Mouse (Mus musculus) kidney, adult 2 months (tissue): Measurements from ENCODE around the gene Trf. TPM values are rescaled to one million over a fixed set of nuclear protein-coding genes. Genes with fewer than 3 reads are reported as not detected.

ENCODE experiments used
- DNase-seq: peaks from one replicate; pipeline ENCODE4 v3.0.0; 2021
- H3K27ac ChIP-seq: fragments of 200-500 bp; 2 replicates; pipeline ENCODE4 v1.5.1; 2012; ENCODE audit warnings: low read depth, low read length, control low read depth, inconsistent platforms; ENCODE audit not compliant: insufficient read depth
- H3K27me3 ChIP-seq: fragments of 200-500 bp; replicated peaks from 2 replicates; pipeline ENCODE4 v1.6.1; 2012; ENCODE audit warnings: mild to moderate bottlenecking, moderate library complexity, low read length, inconsistent platforms; ENCODE audit not compliant: control insufficient read depth, insufficient read depth
- H3K36me3 ChIP-seq: fragments of 200-500 bp; 2 replicates; pipeline ENCODE4 v1.6.1; 2012; ENCODE audit warnings: mild to moderate bottlenecking, moderate library complexity, low read length, inconsistent platforms; ENCODE audit not compliant: control insufficient read depth, insufficient read depth
- H3K4me1 ChIP-seq: fragments of 200-500 bp; 2 replicates; pipeline ENCODE4 v1.6.1; 2011; ENCODE audit warnings: low read length; ENCODE audit not compliant: control insufficient read depth, insufficient read depth
- H3K4me3 ChIP-seq: fragments of 200-500 bp; 2 replicates; pipeline ENCODE4 v1.5.1; 2011; ENCODE audit warnings: mild to moderate bottlenecking, low read depth, low read length, control low read depth; ENCODE audit not compliant: insufficient read depth
- CTCF ChIP-seq: fragments of 200-500 bp; conservative IDR thresholded peaks from 2 replicates; pipeline ENCODE4 v1.5.1; 2011; ENCODE audit warnings: low read depth, mild to moderate bottlenecking, control low read depth, low read length, moderate library complexity, mixed read lengths; ENCODE audit not compliant: insufficient read depth, insufficient read length
- POLR2A ChIP-seq: fragments of 200-500 bp; IDR thresholded peaks from one replicate; pipeline ENCODE4 v1.6.1; 2011; ENCODE audit warnings: low read depth, low read length, control low read depth
- WGBS: fragments of 180-500 bp; shearing (Covaris S2); methylation state at CpG from one replicate; pipeline ENCODE4 v1.1.7; 2018; 5-methylcytosine and 5-hydroxymethylcytosine counted together
- polyA plus RNA-seq: library from polyadenylated mRNA; depleted of rRNA; stranded (reverse); fragments of >200 nt; gene quantifications from 2 replicates; pipeline ENCODE4 v1.2.3, GENCODE M21; 2012

Trf gene
- polyA plus RNA-seq, 1 experiment, result 147 TPM

GRCm38 (mm10) chr9:103233006-103233395, 2.8 kb upstream of the Trf start:
- WGBS, result 76% methylated on average over 7 of the region's 7 CpGs
- H3K27me3 ChIP-seq, result no peaks in the 10 kb centered on the region
- H3K4me3 ChIP-seq, result no peak overlapping the region
- no peak for DNase-seq
- no peaks in the 10 kb centered on the region for H3K36me3 ChIP-seq
- no peak overlapping the region for H3K27ac ChIP-seq
- TF ChIP-seq CTCF, result no peak
- TF ChIP-seq POLR2A, result no peak
- H3K4me1 ChIP-seq, result no peaks in the 10 kb centered on the region; the same call in 1 of the 2 replicates

GRCm38 (mm10) chr9:103232232-103233005, 2.2 kb upstream of the Trf start:
- DNase-seq, result no peak
- no peak overlapping the region for H3K27ac ChIP-seq
- TF ChIP-seq CTCF, result no peak
- TF ChIP-seq POLR2A, result no peak
- H3K36me3 ChIP-seq, result no peaks in the 10 kb centered on the region
- no peak overlapping the region for H3K4me3 ChIP-seq
- H3K27me3 ChIP-seq, result no peaks in the 10 kb centered on the region
- 90% methylated on average over 7 of the region's 7 CpGs for WGBS
- no peaks in the 10 kb centered on the region; the same call in 1 of the 2 replicates for H3K4me1 ChIP-seq

- no peak overlapping the region for H3K27ac ChIP-seq
- no peak overlapping the region for H3K4me3 ChIP-seq
- no peaks in the 10 kb centered on the region; the same call in 1 of the 2 replicates for H3K4me1 ChIP-seq
- TF ChIP-seq CTCF, result no peak
- no peak for TF ChIP-seq POLR2A
- DNase-seq, result no peak
- no peaks in the 10 kb centered on the region for H3K27me3 ChIP-seq
- WGBS, result 80% methylated on average over 15 of the region's 15 CpGs
- no peaks in the 10 kb centered on the region for H3K36me3 ChIP-seq
Measured at GRCm38 (mm10) chr9:103229037-103229867, 992 bp downstream of the Trf start.

GRCm38 (mm10) chr9:103228370-103229003, 1.8 kb downstream of the Trf start:
- TF ChIP-seq CTCF (no peak), POLR2A (no peak)
- 77% methylated on average over 13 of the region's 13 CpGs for WGBS
- Histone ChIP-seq H3K27ac (no peak overlapping the region), H3K4me3 (no peak overlapping the region), H3K27me3 (no peaks in the 10 kb centered on the region), H3K4me1 (no peaks in the 10 kb centered on the region; the same call in 1 of the 2 replicates), H3K36me3 (no peaks in the 10 kb centered on the region)
- DNase-seq, result no peak

GRCm38 (mm10) chr9:103227760-103228159, 2.5 kb downstream of the Trf start:
- WGBS, result 87% methylated on average over 16 of the region's 16 CpGs

GRCm38 (mm10) chr9:103226806-103227205, 3.4 kb downstream of the Trf start:
- peak; percentile 42 for DNase-seq
- WGBS, result 87% methylated on average over 15 of the region's 15 CpGs

More at GRCm38 (mm10) chr9:103227760-103228159, 2.5 kb downstream of the Trf start:
- no peaks in the 10 kb centered on the region for H3K27me3 ChIP-seq
- no peak overlapping the region for H3K27ac ChIP-seq
- TF ChIP-seq POLR2A, result no peak
- TF ChIP-seq CTCF, result no peak
- H3K4me3 ChIP-seq, result no peak overlapping the region
- no peaks in the 10 kb centered on the region for H3K36me3 ChIP-seq
- no peaks in the 10 kb centered on the region; the same call in 1 of the 2 replicates for H3K4me1 ChIP-seq
- DNase-seq, result no peak

More at GRCm38 (mm10) chr9:103226806-103227205, 3.4 kb downstream of the Trf start:
- no peak overlapping the region for H3K27ac ChIP-seq
- H3K4me3 ChIP-seq, result no peak overlapping the region
- H3K36me3 ChIP-seq, result no peaks in the 10 kb centered on the region
- no peak for TF ChIP-seq CTCF
- no peak for TF ChIP-seq POLR2A
- H3K4me1 ChIP-seq, result no peaks in the 10 kb centered on the region; the same call in 1 of the 2 replicates
- no peaks in the 10 kb centered on the region for H3K27me3 ChIP-seq
